Mouse (Mus musculus) megakaryocyte, embryonic 14.5 days (primary cell): ENCODE measurements around the gene Grip1.

ENCODE experiments used
- FLI1 ChIP-seq: IDR thresholded peaks from 2 replicates; pipeline ENCODE4 v1.6.1; 2012; ENCODE audit warnings: low read length, inconsistent platforms, mixed read lengths
- GATA1 ChIP-seq: IDR thresholded peaks from 3 replicates; pipeline ENCODE4 v1.6.1; 2012; ENCODE audit warnings: mixed read lengths, low read length, inconsistent platforms, borderline replicate concordance

- TF ChIP-seq GATA1 (no peak), FLI1 (no peak)
These were observed 281.7 kb downstream of the Grip1 start for GRCm38 (mm10) chr10:119735011-119735992.
